Mouse (Mus musculus) midbrain, postnatal 0 days (tissue): ENCODE results near the gene Rpl37a. TPM values are rescaled to one million over a fixed set of nuclear protein-coding genes. Genes with fewer than 3 reads are reported as not detected.

ENCODE experiments used
- ATAC-seq: fragments of 200-750 bp; cut with Nextera tagmentation; 2 replicates; pipeline ENCODE4 v1.8.0; 2017; ENCODE audit warnings: moderate number of reproducible peaks, mild to moderate bottlenecking, moderate TSS enrichment, moderate library complexity; ENCODE audit not compliant: low FRiP score
- DNase-seq: peaks from one replicate; pipeline ENCODE4 v3.0.0-alpha.2; 2015; ENCODE audit warnings: low spot score
- H3K27ac ChIP-seq: fragments of 300-500 bp; sonication (generic); 2 replicates; pipeline ENCODE4 v1.5.1; 2014; ENCODE audit warnings: low read depth, mild to moderate bottlenecking, low read length, mixed read lengths
- H3K27me3 ChIP-seq: fragments of 300-500 bp; sonication (generic); 2 replicates; pipeline ENCODE4 v1.6.1; 2014; ENCODE audit warnings: low read length, control low read depth, mixed read lengths; ENCODE audit not compliant: insufficient read depth
- H3K36me3 ChIP-seq: fragments of 300-500 bp; sonication (generic); 2 replicates; pipeline ENCODE4 v1.6.1; 2014; ENCODE audit warnings: low read length, control low read depth, mixed read lengths; ENCODE audit not compliant: insufficient read depth
- H3K4me1 ChIP-seq: fragments of 300-500 bp; sonication (generic); 2 replicates; pipeline ENCODE4 v1.6.1; 2014; ENCODE audit warnings: mild to moderate bottlenecking, control low read depth, antibody characterized with exemption, low read length, mixed read lengths; ENCODE audit not compliant: insufficient read depth
- H3K4me2 ChIP-seq: fragments of 300-500 bp; sonication (generic); 2 replicates; pipeline ENCODE4 v1.6.1; 2014; ENCODE audit warnings: low read depth, mild to moderate bottlenecking, low read length, mixed read lengths; ENCODE audit not compliant: poor library complexity, severe bottlenecking
- H3K4me3 ChIP-seq: fragments of 300-500 bp; sonication (generic); 2 replicates; pipeline ENCODE4 v1.5.1; 2014; ENCODE audit warnings: low read depth, mild to moderate bottlenecking, low read length, moderate library complexity
- H3K9ac ChIP-seq: fragments of 300-500 bp; sonication (generic); replicated peaks from 2 replicates; pipeline ENCODE4 v1.6.1; 2014; ENCODE audit warnings: mild to moderate bottlenecking, low read length, moderate library complexity, mixed read lengths; ENCODE audit not compliant: poor library complexity, severe bottlenecking
- H3K9me3 ChIP-seq: fragments of 300-500 bp; sonication (generic); 2 replicates; pipeline ENCODE4 v1.6.1; 2016; ENCODE audit warnings: low read length, control low read depth
- CTCF ChIP-seq: IDR thresholded peaks from 2 replicates; pipeline ENCODE4 v1.5.1; 2016; ENCODE audit warnings: antibody characterized with exemption, mild to moderate bottlenecking
- WGBS: fragments of 180-500 bp; shearing (Covaris S2); extraction: QIAGEN DNeasy Blood & Tissue Kit; methylation state at CpG from one replicate; pipeline ENCODE4 v1.1.7; 2014; 5-methylcytosine and 5-hydroxymethylcytosine counted together
- polyA plus RNA-seq: library from polyadenylated mRNA; unstranded; fragments of >200 nt; fragmentation: Nextera tagmentation; extraction: Ambion mirVana; gene quantifications from 2 replicates; pipeline ENCODE4 v1.2.1, GENCODE M21; 2015
- total RNA-seq: library from RNA; depleted of rRNA; stranded (reverse); fragments of >200 nt; gene quantifications from 2 replicates; pipeline ENCODE4 v1.2.3, GENCODE M21; 2014; rRNA removed

Gene Rpl37a
- 487 and 626 TPM in 2 replicates for total RNA-seq
- polyA plus RNA-seq, result 1,038 and 1,114 TPM in 2 replicates

- peaks cover 14% of the 10 kb centered on the region for H3K36me3 ChIP-seq
- DNase-seq (peak; percentile 98), ATAC-seq (peak; percentile 93)
- peak within 1 kb of the TSS; percentile 61 for H3K4me2 ChIP-seq
- peak within 1 kb of the TSS; percentile 70 for H3K4me3 ChIP-seq
- no peaks in the 10 kb centered on the region for H3K9me3 ChIP-seq
- no peak for TF ChIP-seq CTCF
- H3K27ac ChIP-seq, result peak within 1 kb of the TSS; percentile 84
- H3K4me1 ChIP-seq, result no peaks in the 10 kb centered on the region
- WGBS, result 3% methylated on average over 68 of the region's 68 CpGs
- peak within 1 kb of the TSS; percentile 83 for H3K9ac ChIP-seq
- H3K27me3 ChIP-seq, result no peaks in the 10 kb centered on the region
These were observed at the start of gene Rpl37a for GRCm38 (mm10) chr1:72710753-72711653. Rpl37a (plus strand) TSS chr1:72711290.

- no peaks in the 10 kb centered on the region for H3K36me3 ChIP-seq
- no peak overlapping the region for H3K27ac ChIP-seq
- ATAC-seq, result no peak
- no peak overlapping the region for H3K4me3 ChIP-seq
- no peak for TF ChIP-seq CTCF
- H3K4me2 ChIP-seq, result no peak overlapping the region
- DNase-seq, result peak; percentile 9
- H3K9ac ChIP-seq, result no peak overlapping the region
- H3K9me3 ChIP-seq, result no peaks in the 10 kb centered on the region
- 43% methylated on average over 3 of the region's 3 CpGs for WGBS
- H3K4me1 ChIP-seq, result no peaks in the 10 kb centered on the region
- no peaks in the 10 kb centered on the region for H3K27me3 ChIP-seq
These were observed 38.0 kb upstream of the Rpl37a start for GRCm38 (mm10) chr1:72673070-72673469.

- Histone ChIP-seq H3K36me3 (no peaks in the 10 kb centered on the region), H3K27me3 (no peaks in the 10 kb centered on the region), H3K4me2 (no peak overlapping the region), H3K4me1 (no peaks in the 10 kb centered on the region), H3K9ac (no peak overlapping the region), H3K27ac (no peak overlapping the region), H3K9me3 (no peaks in the 10 kb centered on the region), H3K4me3 (no peak overlapping the region)
- no peak for TF ChIP-seq CTCF
- 49% methylated on average over 3 of the region's 3 CpGs for WGBS
- DNase-seq (no peak), ATAC-seq (no peak)
These were observed 14.8 kb upstream of the Rpl37a start for GRCm38 (mm10) chr1:72696256-72696655.

GRCm38 (mm10) chr1:72698651-72699050 is 12.4 kb upstream of the Rpl37a start:
- H3K4me3 ChIP-seq, result no peak overlapping the region
- H3K36me3 ChIP-seq, result no peaks in the 10 kb centered on the region
- H3K9ac ChIP-seq, result no peak overlapping the region
- no peaks in the 10 kb centered on the region for H3K4me1 ChIP-seq
- H3K27ac ChIP-seq, result no peak overlapping the region
- DNase-seq (peak; percentile 31), ATAC-seq (no peak)
- H3K9me3 ChIP-seq, result no peaks in the 10 kb centered on the region
- H3K4me2 ChIP-seq, result no peak overlapping the region
- 54% methylated on average over 4 of the region's 4 CpGs for WGBS
- H3K27me3 ChIP-seq, result no peaks in the 10 kb centered on the region
- no peak for TF ChIP-seq CTCF

GRCm38 (mm10) chr1:72700479-72700878 is 10.6 kb upstream of the Rpl37a start, which contains the start of gene Ankar:
Ankar (minus strand) TSS chr1:72700579.
- Histone ChIP-seq H3K4me1 (no peaks in the 10 kb centered on the region), H3K36me3 (no peaks in the 10 kb centered on the region), H3K4me2 (no peak within 1 kb of the TSS), H3K9me3 (no peaks in the 10 kb centered on the region), H3K27ac (no peak within 1 kb of the TSS), H3K4me3 (no peak within 1 kb of the TSS), H3K9ac (no peak within 1 kb of the TSS), H3K27me3 (no peaks in the 10 kb centered on the region)
- WGBS, result 87% methylated on average over 11 of the region's 11 CpGs
- TF ChIP-seq CTCF, result no peak
- no peak for ATAC-seq
- no peak for DNase-seq

- H3K4me3 ChIP-seq, result no peak overlapping the region
- ATAC-seq (no peak), DNase-seq (no peak)
- no peaks in the 10 kb centered on the region for H3K36me3 ChIP-seq
- no peak overlapping the region for H3K4me2 ChIP-seq
- H3K9ac ChIP-seq, result no peak overlapping the region
- no peaks in the 10 kb centered on the region for H3K4me1 ChIP-seq
- no peak overlapping the region for H3K27ac ChIP-seq
- H3K27me3 ChIP-seq, result no peaks in the 10 kb centered on the region
- 72% methylated on average over 4 of the region's 4 CpGs for WGBS
- no peak for TF ChIP-seq CTCF
- H3K9me3 ChIP-seq, result no peaks in the 10 kb centered on the region
These were observed 3.6 kb upstream of the Rpl37a start for GRCm38 (mm10) chr1:72707525-72707924.
